Mouse (Mus musculus) hindbrain, embryonic 10.5 days (tissue): ENCODE data around the gene Pdxdc1. TPM values are rescaled to one million over a fixed set of nuclear protein-coding genes. Genes with fewer than 3 reads are reported as not detected.
"Not testable (repeated sequence)": the region's sequence is repeated elsewhere in the genome, so short reads cannot be mapped to it uniquely, and the experiment has no call there.

Experiments used
- DNase-seq: peaks from one replicate; pipeline ENCODE4 v3.0.0-alpha.2; 2017; ENCODE audit warnings: low spot score
- H3K27ac ChIP-seq: fragments of 300-500 bp; sonication (generic); 2 replicates; pipeline ENCODE4 v1.5.1; 2016; ENCODE audit warnings: mild to moderate bottlenecking, moderate library complexity
- H3K27me3 ChIP-seq: fragments of 300-500 bp; sonication (generic); 2 replicates; pipeline ENCODE4 v1.6.1; 2016; ENCODE audit warnings: mild to moderate bottlenecking; ENCODE audit not compliant: poor library complexity, insufficient read depth, severe bottlenecking
- H3K36me3 ChIP-seq: fragments of 300-500 bp; sonication (generic); 2 replicates; pipeline ENCODE4 v1.6.1; 2016; ENCODE audit warnings: mild to moderate bottlenecking, moderate library complexity
- H3K4me1 ChIP-seq: fragments of 300-500 bp; sonication (generic); replicated peaks from 2 replicates; pipeline ENCODE4 v1.6.1; 2016; ENCODE audit warnings: mild to moderate bottlenecking
- H3K4me3 ChIP-seq: fragments of 300-500 bp; sonication (generic); 2 replicates; pipeline ENCODE4 v1.5.1; 2016; ENCODE audit warnings: mild to moderate bottlenecking, moderate library complexity
- H3K9me3 ChIP-seq: fragments of 300-500 bp; sonication (generic); 2 replicates; pipeline ENCODE4 v1.6.1; 2016; ENCODE audit warnings: mild to moderate bottlenecking, moderate library complexity
- WGBS: fragments of 180-500 bp; shearing (Covaris S2); methylation state at CpG from one replicate; pipeline ENCODE4 v1.1.7; 2016; 5-methylcytosine and 5-hydroxymethylcytosine counted together
- polyA plus RNA-seq: library from polyadenylated mRNA; unstranded; fragments of >200 nt; fragmentation: Nextera tagmentation; extraction: Ambion mirVana; gene quantifications from 2 replicates; pipeline ENCODE4 v1.2.1, GENCODE M21; 2016

The Pdxdc1 gene
- polyA plus RNA-seq, result 68.7 and 71.7 TPM in 2 replicates

DNA sequence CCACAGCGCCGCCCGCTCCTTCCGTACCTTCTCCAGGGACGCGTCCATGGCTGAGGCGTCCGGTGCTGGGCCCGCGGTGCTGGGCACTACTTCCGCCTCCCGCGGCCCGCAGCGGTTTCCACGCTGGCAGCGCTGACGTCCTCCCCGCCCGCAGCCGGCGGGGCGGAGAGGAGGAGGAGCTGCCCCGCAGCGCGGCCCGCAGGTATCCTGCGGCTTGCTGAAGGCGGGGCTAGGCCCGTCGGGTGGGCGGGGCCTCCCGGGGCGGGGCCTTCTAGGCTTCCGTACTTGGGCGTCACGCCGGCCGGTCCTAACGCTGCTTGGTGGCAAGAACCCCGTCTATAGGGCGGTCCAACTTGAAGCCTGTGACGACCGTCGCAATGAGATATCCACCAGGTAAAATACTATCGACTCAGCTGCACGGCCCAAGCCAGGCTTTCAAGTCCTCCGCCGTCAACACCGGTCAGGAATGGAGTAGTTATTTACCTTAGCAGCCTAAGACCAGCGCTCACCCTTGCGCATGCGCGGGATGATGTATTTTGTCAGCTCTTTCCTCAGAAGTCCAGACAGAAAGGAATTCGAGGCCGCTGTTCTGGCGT lies at the start of gene Pdxdc1, which contains the start of gene Mpv17l:
Gene Pdxdc1 (minus strand): TSS at position 244 of the 596 bp plus-strand sequence.
Gene Mpv17l (plus strand): TSS at position 274 of the 596 bp plus-strand sequence.
- H3K36me3 ChIP-seq, result no peaks in the 10 kb centered on the region
- WGBS, result under 1% methylated on average over 57 of the region's 57 CpGs

DNA sequence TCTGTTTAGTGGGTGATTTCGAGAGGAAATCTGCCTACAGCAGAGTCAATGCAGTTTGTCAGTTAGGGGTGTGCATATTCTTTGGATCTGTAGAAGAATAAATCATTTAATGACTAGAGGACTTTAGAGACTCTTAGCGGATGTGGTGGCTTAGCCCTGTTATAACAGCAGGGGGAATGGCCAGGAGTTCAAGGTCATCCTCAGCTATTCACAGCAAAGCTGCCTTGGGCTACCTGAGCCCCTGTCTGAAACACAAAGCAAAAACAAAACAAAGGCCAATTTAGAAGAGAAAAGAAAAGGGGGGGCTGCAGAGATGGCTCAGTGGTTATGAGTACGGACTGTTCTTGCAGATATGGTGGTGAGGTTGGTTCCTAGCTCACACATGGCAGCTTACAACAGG lies 48.3 kb upstream of the Pdxdc1 start:
- Histone ChIP-seq H3K4me1 (no peaks in the 10 kb centered on the region), H3K27me3 (no peaks in the 10 kb centered on the region), H3K36me3 (no peaks in the 10 kb centered on the region), H3K4me3 (no peak overlapping the region), H3K9me3 (no peaks in the 10 kb centered on the region), H3K27ac (no peak overlapping the region)
- DNase-seq, result no peak
- WGBS, result 70% methylated on average over 3 of the region's 3 CpGs

More for the DNA sequence above, at the start of gene Pdxdc1, which contains the start of gene Mpv17l:
- Histone ChIP-seq H3K27me3 (no peaks in the 10 kb centered on the region), H3K27ac (peak within 1 kb of the TSS; percentile 90), H3K4me1 (peaks cover 17% of the 10 kb centered on the region), H3K9me3 (no peaks in the 10 kb centered on the region), H3K4me3 (peak within 1 kb of the TSS; percentile 88)
- DNase-seq, result peak; percentile 98

DNA sequence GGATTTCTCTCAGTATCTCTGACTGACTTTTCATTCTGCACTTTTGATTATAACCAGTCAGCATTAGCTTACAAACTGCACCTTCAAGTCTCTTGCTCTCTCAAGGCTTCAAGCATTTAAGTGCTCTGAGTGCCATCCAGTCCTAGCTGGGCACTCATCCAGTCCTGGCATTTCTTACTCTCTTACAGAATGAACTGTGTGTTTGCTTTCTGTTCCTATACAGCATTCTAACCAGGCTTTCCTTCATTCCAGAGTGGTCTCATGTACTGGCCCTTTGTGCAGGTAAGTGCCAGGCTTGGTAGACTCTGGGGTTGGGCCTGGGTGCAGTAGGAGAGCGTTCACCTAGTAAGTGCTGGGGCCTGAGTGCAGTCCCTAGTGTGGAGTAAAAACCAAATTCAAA lies 43.4 kb upstream of the Pdxdc1 start:
- Histone ChIP-seq H3K4me3 (no peak overlapping the region), H3K4me1 (peaks cover 3% of the 10 kb centered on the region), H3K27me3 (peaks cover 12% of the 10 kb centered on the region), H3K36me3 (no peaks in the 10 kb centered on the region), H3K9me3 (no peaks in the 10 kb centered on the region), H3K27ac (no peak overlapping the region)
- DNase-seq, result no peak
- 87% methylated on average over 1 of the region's 1 CpGs for WGBS

DNA sequence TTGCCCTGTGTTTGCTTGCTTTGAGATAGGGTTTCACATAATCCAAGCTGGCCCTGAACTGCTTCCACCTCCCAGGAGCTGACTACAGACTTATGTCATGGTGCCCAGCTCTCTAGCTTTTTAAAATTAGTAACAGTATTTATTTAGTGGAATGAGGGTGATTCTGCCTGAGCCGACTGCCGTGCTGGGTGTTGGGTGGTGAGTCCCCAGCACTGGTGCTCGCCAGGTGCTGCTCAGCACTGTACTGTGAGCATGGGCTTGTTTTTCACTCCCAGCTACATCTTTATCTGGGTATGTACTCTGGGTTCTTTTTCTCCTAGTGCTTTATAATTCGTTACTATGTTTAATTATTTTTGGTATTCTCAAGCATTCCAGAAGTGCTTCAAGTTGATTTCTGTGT lies 42.2 kb upstream of the Pdxdc1 start:
- Histone ChIP-seq H3K4me3 (no peak overlapping the region), H3K36me3 (no peaks in the 10 kb centered on the region), H3K9me3 (no peaks in the 10 kb centered on the region), H3K27ac (no peak overlapping the region), H3K27me3 (peaks cover 14% of the 10 kb centered on the region), H3K4me1 (peaks cover 15% of the 10 kb centered on the region)
- 78% methylated on average over 4 of the region's 4 CpGs for WGBS
- DNase-seq, result no peak

DNA sequence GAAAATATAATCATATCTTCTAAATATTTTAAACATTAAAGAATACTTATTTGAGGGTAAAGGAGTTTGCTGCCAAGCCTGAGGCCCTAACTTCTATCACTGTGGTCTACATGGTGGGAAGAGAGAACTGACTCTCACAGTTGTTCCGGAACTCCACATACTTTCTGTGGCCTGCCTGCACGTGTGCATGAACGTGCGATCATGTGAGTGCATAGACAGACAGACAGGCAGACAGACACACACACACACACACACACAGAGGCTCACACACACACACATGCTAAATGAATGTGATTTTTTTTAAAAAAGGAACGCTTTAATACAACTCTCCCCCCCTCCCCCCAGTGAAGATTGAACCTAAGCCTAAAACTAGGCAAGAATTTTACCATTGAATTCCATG lies 41.8 kb upstream of the Pdxdc1 start:
- WGBS, result 85% methylated on average over 5 of the region's 5 CpGs
- H3K27me3 ChIP-seq, result peaks cover 14% of the 10 kb centered on the region
- no peak for DNase-seq
- H3K4me3 ChIP-seq, result no peak overlapping the region
- H3K4me1 ChIP-seq, result peaks cover 17% of the 10 kb centered on the region
- H3K9me3 ChIP-seq, result no peaks in the 10 kb centered on the region
- no peaks in the 10 kb centered on the region for H3K36me3 ChIP-seq
- H3K27ac ChIP-seq, result no peak overlapping the region

DNA sequence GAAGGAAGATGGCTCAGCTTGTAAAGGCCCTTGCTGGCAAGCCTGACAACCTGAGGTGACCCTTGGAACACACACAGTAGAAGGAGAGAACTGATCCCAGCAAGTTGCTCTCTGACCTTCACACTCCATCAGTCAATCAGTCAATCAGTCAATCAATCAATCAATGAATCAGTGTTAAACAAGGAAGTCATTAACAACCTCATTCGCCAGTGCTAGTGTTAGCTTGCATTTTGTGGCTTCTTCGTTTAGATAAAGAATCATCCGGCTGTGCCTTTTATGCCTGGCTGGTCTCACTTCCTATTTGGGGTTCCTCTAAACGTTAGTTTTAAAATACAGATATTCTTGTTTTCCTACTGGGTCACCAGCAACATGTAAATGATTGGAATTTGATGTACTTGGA lies 41.2 kb upstream of the Pdxdc1 start:
- Histone ChIP-seq H3K4me1 (peaks cover 17% of the 10 kb centered on the region), H3K4me3 (no peak overlapping the region), H3K27ac (no peak overlapping the region), H3K36me3 (no peaks in the 10 kb centered on the region), H3K9me3 (no peaks in the 10 kb centered on the region), H3K27me3 (peaks cover 14% of the 10 kb centered on the region)
- DNase-seq, result no peak
- WGBS, result 66% methylated on average over 4 of the region's 4 CpGs

DNA sequence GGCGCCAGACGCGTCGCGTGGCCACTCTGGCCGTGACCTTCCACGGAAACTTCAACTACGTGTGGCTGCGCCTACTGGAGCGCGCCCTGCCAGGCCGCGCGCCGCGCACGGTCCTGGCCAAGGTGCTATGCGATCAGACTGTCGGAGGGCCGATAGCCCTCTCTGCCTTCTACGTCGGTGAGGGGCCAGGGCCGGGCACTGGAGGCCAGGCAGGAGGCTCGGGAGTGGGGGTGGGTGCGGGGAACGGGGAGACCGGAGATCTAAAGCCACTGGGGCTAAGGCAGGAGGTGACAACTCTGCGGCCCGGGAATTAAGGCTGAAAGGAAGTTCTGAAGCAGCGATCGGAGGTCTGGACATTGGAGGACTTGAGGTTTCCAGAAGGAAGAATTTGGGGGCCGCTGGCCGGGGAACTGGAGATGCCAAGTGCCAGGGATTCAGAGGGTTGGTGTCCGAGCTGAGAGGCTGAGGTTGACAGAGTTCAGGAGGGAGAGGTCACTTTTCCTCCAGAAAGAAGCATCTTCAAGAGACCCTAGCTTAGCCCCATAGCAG lies 38.0 kb upstream of the Pdxdc1 start:
- DNase-seq, result no peak
- H3K36me3 ChIP-seq, result no peaks in the 10 kb centered on the region
- peak overlapping the region; percentile 73 for H3K4me3 ChIP-seq
- peaks cover 17% of the 10 kb centered on the region for H3K4me1 ChIP-seq
- whole genome bisulfite sequencing, result 4% methylated on average over 34 of the region's 34 CpGs
- H3K27me3 ChIP-seq, result peaks cover 14% of the 10 kb centered on the region
- H3K27ac ChIP-seq, result peak overlapping the region; percentile 71
- no peaks in the 10 kb centered on the region for H3K9me3 ChIP-seq

DNA sequence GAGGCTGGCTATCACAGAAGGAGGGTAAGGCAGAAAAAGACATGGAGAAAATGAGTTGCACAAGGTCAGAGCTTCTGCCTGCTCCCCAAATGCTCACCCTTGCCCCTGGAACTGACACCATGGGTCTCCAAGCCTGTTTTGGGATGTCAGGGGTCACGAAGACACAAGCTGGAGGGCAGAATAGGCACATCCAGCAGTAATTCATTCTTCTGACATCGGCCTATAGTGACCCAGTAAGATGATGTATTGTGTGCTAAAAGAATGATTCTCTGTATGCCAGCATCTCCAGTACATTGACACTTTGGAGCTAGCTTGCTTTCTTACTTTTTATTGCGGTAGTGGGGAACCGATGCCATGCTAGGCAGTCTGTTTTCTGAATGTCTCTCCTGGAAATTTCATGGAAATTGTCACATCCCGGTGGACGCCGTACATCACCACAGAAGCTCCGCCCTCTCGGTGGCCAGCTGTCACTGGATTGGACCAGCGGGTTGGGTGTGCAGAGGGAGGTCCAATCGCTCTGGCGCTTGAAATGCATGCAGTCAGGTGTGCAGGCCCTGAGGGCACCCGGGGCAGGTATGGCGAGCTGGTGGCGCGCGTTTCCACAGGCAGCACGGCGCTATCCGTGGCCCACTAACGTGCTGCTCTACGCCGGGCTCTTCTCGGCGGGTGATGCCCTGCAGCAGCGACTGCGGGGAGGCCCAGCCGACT lies 37.4 kb upstream of the Pdxdc1 start:
- H3K4me3 ChIP-seq, result peak overlapping the region; percentile 73
- H3K4me1 ChIP-seq, result peaks cover 17% of the 10 kb centered on the region
- peak overlapping the region; percentile 71 for H3K27ac ChIP-seq
- peaks cover 14% of the 10 kb centered on the region for H3K27me3 ChIP-seq
- H3K9me3 ChIP-seq, result no peaks in the 10 kb centered on the region
- WGBS, result 3% methylated on average over 28 of the region's 28 CpGs
- H3K36me3 ChIP-seq, result no peaks in the 10 kb centered on the region
- peak; percentile 74 for DNase-seq

DNA sequence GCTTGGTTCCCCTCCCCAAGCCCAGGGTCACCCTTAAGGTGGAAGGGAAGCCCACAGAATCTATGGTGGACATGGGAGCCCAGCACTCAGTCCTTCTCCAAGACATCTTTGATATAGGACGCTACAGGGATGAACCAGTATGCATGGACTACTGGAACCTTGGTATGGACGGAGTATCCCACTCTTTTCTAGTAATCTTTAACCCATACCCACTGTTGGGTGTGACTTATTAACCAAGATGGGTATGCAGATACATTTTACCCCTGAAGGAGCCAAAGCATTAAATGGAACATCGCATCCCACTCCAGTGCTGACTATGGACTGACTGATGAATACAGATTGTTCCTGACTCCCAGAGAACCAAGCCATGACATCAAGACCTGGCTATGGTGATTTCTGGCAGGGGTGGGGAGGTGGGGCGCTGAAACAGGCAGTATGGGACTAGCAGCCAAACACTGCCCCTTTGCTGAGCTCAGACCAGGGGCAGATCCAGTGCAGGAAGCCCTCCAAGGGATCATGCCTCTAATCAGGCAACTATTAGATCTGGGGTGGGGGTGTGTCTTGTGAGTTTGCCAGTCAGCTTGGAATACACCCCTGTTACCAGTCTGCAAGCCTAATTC lies 24.6 kb upstream of the Pdxdc1 start:
- no peak overlapping the region for H3K4me3 ChIP-seq
- H3K36me3 ChIP-seq, result no peaks in the 10 kb centered on the region
- no peak overlapping the region for H3K27ac ChIP-seq
- DNase-seq, result no peak
- H3K27me3 ChIP-seq, result no peaks in the 10 kb centered on the region
- H3K9me3 ChIP-seq, result 0 out of 2 replicates have a peak, but pooled peaks cover 10% of the 10 kb centered on the region
- no peaks in the 10 kb centered on the region for H3K4me1 ChIP-seq
- whole genome bisulfite sequencing, result 85% methylated on average over 4 of the region's 4 CpGs

DNA sequence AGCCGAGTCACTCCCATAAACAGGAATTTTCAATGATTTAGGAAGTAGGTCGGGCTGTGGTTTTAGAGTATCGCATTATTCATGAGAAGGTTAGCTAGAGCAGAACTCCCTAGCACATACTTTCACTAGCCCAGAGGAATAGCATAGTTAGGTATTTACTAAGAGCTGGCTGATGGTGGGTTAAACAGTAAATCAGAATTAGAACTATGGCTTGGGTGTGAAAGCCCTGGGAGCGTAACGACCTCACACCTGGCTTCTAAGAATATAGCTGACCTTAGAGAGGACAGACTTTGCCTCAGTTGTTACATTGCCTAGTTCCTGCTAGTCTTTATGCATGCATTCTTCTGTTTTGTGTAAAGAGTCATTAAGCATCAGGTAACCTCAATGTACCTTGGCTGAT lies 20.0 kb upstream of the Pdxdc1 start:
- H3K27ac ChIP-seq, DNase-seq, H3K36me3 ChIP-seq, H3K4me1 ChIP-seq, H3K27me3 ChIP-seq, H3K4me3 ChIP-seq: not testable (repeated sequence)
- 96% methylated on average over 5 of the region's 5 CpGs for WGBS
- peaks cover 13% of the 10 kb centered on the region; the same call in 1 of the 2 replicates for H3K9me3 ChIP-seq

DNA sequence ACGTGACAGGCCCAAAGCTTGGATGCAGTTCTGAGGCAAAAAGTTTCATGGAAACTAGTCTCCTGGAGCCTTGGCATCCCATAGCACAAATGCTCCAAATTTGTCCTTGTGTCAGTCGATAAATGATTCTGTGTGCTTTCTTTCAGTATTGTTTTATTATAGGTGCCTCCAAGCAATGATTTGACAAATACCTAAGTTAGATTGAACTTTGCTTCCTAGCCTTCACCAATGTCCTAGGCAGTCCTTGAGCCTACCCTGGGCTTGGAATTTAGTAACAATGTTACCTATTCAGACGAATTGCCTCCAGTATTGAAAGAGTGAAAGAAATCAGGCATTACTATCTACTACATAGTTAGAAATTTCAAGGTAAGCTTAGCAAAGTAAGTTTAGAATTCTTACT lies 19.6 kb upstream of the Pdxdc1 start:
- H3K9me3 ChIP-seq, result peaks cover 18% of the 10 kb centered on the region; the same call in 1 of the 2 replicates
- not testable (repeated sequence) for H3K27ac ChIP-seq, H3K4me1 ChIP-seq, DNase-seq, H3K36me3 ChIP-seq, H3K4me3 ChIP-seq, H3K27me3 ChIP-seq
- 87% methylated on average over 3 of the region's 3 CpGs for WGBS

DNA sequence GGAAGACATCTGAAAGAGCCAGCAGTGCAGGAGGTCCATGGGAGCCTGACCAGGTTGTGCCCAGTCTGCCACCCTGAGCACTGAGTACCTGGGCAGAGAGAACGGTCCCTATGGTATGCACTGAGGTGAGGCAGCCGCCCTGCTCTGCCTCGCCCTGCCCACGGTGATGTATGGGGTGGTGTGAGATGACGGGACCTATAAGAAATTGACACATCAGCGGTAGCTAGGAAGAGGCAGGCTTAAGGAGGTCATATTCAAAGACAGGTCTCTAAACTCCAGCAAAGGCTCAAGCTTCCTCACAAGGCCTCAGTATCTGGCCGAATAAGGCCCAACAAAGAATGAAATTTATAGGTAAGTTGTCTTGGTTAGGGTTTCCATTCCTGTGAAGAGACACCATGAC lies 18.9 kb upstream of the Pdxdc1 start:
- no peaks in the 10 kb centered on the region; the same call in 1 of the 2 replicates for H3K36me3 ChIP-seq
- DNase-seq, result no peak
- 95% methylated on average over 7 of the region's 7 CpGs for WGBS
- no peaks in the 10 kb centered on the region for H3K4me1 ChIP-seq
- H3K9me3 ChIP-seq, result peaks cover 20% of the 10 kb centered on the region; the same call in 1 of the 2 replicates
- no peak overlapping the region for H3K27ac ChIP-seq
- no peak overlapping the region for H3K4me3 ChIP-seq
- H3K27me3 ChIP-seq, result no peaks in the 10 kb centered on the region

DNA sequence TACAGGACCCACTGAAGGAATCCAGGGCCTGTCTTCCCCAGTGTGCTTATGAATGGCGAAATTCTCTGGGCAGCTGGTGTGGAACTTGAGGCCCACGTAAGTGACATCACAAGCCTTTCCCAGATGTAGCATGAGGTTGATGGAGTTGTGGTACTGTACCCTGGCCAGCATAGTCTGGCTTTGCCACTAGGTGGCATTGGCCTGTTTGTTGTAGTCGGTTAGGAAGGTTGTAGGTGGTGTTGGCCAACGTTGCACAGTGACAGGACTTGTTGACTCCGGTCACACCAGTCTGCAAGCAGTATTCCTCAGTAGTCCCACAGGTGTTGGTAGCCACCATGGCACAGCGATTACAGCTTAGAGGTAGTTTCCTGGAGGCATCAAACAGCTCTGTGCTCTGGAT lies 18.1 kb upstream of the Pdxdc1 start:
- DNase-seq, result no peak
- Histone ChIP-seq H3K27ac (no peak overlapping the region), H3K27me3 (no peaks in the 10 kb centered on the region), H3K4me1 (no peaks in the 10 kb centered on the region), H3K9me3 (peaks cover 20% of the 10 kb centered on the region; the same call in 1 of the 2 replicates), H3K4me3 (no peak overlapping the region), H3K36me3 (no peaks in the 10 kb centered on the region; the same call in 1 of the 2 replicates)
- WGBS, result 91% methylated on average over 6 of the region's 6 CpGs
